Mouse (Mus musculus) T-cell, adult 2 months (primary cell): ENCODE measurements around the gene Olfr494.

Source experiments
- DNase-seq: peaks from one replicate; pipeline ENCODE4 v3.0.0; 2022; ENCODE audit warnings: low spot score

Gene Olfr494

DNA sequence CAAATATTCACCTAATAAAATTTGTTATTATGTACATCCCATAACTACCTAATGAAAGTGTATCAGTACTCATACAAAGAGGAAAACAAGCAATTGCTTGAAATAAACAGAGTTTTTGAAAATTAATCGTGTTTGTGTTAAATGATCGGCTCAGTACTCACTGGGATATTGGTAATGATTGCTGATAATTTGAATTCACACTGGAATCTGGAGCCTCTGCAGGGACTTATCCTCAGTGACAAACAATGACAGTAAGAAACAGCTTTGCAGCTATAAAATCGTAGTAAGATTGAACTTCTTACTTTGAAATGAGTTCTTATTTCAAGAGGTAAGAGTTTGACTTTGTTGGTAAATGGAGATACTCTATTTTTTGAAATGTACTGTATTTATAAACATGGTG, at the start of gene Olfr494:
TSS of gene Olfr494 (plus strand) at position 301 of the 400 bp plus-strand sequence.
- no peak for DNase-seq

DNA sequence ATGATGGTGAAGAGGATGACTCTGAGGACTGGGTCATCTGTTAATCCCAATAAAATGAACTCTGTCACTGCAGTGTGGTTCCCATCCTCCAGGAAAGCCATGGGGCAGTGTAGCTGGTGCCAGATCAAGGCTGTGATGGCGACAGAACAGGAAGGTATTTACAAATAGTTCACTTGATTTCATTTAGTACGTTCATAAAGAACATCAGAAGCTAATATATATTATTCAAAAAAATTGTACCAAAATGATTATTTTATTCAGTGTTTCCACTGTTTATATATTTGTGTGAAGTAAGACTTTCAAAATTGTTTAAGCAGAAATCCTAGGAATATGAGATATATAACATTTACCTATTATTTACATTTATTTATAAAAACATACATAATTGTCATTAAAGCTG, 41.6 kb upstream of the Olfr494 start, which contains the start of gene Olfr492:
TSS of gene Olfr492 (minus strand) at position 101 of the 400 bp plus-strand sequence.
- no peak for DNase-seq

DNA sequence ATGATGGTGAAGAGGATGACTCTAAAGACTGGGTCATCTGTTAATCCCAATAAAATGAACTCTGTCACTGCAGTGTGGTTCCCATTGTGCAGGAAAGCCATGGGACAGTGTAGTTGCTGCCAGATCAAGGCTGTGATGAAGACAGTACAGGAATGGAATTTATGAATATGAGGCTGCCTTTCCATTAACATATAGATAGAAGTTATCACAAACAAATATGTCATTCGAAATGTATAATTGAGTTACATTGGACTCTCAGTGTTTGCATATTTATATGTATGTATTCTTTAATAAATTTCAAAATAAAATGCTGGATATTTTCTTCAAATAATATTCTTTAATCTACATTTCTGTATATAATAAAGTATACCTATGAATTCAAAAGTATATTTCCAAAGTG, 18.3 kb upstream of the Olfr494 start, which contains the start of gene Olfr493:
TSS of gene Olfr493 (minus strand) at position 101 of the 400 bp plus-strand sequence.
- DNase-seq: no peak

DNA sequence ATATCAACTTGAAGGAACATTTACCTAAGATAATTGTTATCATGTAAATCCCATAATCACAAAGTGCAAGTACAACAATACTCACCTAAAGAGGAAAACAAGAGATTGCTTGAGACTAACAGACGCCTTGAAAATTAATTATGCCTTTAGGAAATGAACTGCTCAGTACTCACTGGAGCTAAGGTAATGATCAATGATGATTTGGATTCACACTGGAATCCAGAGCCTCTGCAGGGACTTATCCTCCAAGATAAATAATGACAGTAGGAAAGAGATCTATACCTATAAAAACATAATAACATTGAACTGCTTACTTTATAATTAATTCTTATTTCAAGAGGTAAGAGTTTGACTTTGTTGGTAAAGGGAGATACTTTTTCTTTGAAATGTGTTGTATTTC, 27.7 kb downstream of the Olfr494 start, which contains the start of gene Olfr495:
TSS of gene Olfr495 (plus strand) at position 301 of the 400 bp plus-strand sequence.
- DNase-seq: no peak
